Mouse (Mus musculus) ovary, adult 18-20 months (tissue): Measurements from ENCODE around the gene Nbea.

ENCODE experiments used
- DNase-seq: peaks from one replicate; pipeline ENCODE4 v3.0.0; 2022; ENCODE audit warnings: low spot score, mixed read lengths

Gene Nbea

DNA sequence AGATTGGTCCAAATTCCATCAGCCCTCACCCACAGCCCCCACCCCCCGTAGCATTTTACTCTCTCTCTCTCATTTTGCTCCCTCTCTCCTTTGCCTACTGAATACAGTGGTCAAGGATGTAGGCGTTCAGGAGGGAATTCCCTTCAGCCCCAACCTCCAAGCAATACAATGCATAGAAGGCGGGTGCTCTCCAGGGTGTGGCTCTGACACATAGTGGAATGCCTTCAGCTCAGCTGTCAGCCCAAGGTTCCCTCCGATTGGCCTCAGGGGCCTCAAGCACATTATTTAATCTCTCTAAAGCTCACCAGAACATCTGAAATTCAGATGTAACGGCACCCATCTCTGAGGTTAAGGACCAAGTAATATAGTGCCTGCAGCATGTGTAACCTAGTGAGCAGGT is 590.2 kb downstream of the Nbea start:
- DNase-seq, result no peak

DNA sequence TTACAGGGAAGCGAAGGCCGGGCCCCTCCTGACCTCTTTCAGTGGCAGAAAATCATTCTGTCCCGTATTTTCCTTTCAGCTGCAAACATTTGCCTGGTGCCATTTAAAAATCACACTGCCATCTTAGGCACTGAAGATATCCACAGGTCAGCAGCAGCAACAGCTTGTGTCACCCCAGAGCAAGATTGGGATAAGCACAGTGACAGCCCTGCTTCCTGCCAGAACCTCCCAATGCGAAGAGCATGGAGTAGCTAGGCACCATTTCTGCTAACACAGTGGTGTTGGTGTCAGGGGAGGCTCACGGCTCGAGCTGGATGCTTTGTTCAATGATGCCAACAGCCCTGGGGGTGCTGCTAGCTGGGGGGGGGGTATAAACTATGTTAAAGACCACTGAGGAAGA is 592.8 kb downstream of the Nbea start:
- DNase-seq, result no peak

DNA sequence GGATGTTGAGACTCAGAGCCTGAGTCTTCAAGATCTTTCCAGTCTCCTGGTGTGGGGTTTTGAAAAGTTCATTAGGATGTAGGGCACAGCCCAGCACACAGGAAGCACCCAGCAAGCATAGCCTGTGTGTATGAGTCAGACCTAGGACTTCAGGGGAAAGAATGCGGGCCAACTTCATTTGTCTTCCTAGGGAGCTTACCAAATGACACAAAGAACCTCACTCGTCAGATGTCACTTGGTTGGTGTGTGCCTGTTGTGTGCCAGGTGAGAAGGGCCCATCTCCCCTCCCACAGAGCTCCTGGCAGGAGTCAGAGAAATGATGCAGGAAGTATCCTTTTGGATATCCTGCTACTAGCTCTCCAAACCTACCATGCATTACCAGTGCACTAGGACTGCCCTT is 593.2 kb downstream of the Nbea start:
- no peak for DNase-seq

DNA sequence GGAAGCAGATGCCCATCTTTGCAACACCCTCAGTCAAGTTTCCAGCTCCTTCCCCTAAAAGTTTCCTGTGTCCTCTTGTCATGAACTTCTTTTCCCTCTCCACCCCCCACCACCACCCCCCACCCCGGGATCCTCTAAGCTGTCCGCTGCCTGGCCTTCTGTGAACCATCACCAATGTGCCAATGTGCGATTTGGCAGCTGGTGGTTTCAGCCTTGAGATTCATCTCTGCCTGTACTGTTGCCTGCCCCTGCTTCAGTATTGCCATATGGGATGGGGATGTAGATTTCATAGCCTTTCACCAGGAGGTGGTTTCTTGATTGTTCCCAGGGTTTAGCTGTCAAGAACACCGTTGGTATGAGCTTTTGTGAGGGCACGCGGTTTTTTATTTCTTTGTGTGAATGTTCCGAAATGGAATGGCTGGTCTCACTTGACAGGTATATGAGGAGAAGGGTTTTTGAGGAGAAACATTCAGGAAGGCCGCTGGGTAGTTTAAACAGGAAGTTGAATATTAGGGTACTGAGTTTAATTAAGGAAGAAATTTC is 594.0 kb downstream of the Nbea start:
- DNase-seq, result no peak

DNA sequence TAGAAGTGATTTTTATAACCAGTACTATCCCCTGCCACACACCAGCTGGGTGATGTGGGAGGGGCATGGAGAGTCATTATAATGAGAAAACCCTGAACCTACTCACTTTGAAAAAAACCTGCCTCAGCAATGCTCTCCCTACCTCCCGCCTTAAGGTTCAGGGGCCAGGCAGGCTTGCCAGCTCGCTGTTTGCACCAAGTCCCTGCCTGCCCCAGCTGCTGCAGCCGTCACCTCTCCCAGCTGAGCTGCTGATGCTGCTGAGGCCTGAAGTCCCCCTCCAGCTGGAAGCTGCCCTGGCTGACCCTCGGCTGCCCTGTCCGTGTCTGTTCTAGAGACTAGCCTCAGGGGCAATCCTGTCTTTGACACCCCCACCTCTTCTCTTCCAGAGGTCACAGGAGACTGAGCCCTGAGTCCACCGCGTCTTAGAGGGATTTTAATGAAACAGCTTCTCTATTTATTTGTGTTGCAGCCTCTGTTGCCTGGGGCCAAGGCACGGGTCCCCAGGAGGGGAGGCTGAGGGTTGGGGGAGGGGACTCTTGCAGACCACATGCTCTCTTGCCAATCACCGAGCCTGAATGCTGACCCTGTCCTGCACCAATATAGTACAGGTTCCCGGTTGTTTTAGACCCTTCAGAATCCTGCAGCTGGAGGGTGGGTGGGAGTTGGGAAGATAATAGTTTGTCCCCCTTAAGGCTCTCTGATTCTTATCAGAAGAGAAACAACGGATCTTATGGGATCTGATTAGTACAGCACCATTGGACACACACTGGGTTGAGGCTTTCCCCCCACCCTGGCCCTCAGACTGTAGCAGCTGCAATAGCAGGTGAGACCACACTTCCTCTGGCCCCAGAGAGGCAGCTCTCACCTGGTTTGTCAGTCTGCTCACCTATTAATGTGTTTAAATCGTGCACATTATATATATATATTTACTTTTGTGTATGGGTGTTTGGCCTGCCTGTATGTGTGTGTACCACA is 595.2 kb downstream of the Nbea start:
- no peak for DNase-seq

DNA sequence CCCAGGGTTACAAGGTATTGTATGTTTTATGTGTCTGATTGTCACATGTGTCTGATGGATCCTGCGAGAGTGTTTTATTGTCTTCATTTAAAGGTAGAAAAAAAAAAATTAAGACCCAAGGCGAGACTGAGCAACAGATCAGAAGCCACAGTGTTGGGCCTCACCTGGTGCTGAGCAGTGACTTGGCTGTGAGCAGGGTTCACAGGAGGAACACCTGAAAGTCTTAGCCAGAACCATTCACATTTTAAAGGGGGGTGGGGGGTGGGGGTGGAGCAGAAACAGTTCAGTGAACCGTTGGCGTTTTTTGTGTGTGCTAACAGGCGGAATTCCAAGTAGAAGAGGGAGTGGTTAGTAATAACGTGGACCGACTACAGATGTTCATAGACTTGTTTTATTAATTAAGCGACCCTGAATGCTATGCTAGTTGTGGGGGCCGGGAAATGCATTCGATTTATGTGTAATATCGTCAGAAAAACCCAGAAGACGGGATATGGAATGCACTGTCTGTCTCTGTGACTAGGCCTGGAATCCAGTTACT is 596.0 kb downstream of the Nbea start:
- no peak for DNase-seq
